Mouse (Mus musculus) embryonic facial prominence, embryonic 12.5 days (tissue): ENCODE measurements around the gene Alkbh1. TPM values are rescaled to one million over a fixed set of nuclear protein-coding genes. Genes with fewer than 3 reads are reported as not detected.

Experiments used
- microRNA-seq: library from miRNA; unstranded; fragments of <30 nt; microRNA quantifications from one replicate; pipeline ENCODE4, GENCODE M21; 2017
- polyA plus RNA-seq: library from polyadenylated mRNA; unstranded; fragments of >200 nt; fragmentation: Nextera tagmentation; extraction: Ambion mirVana; gene quantifications from 2 replicates; pipeline ENCODE4 v1.2.1, GENCODE M21; 2016

The Alkbh1 gene
- polyA plus RNA-seq, 1 experiment from 2014 or later = 73.2 TPM

Small RNA genes within 50 kb of the gene (microRNA-seq; reads per million reads assigned to microRNA genes)
- 25.4 reads per million, percentile 37 among the genes with 10 or more reads in this experiment for gene Mir3068

Other genes with a start within 250 kb of the Alkbh1 start
- 0.52 and 1.8 TPM in 2 replicates for gene Samd15, start 244.3 kb downstream of the Alkbh1 start, polyA plus RNA-seq
- gene Tmed8, start 243.6 kb downstream of the Alkbh1 start, polyA plus RNA-seq = 3.6 and 3.8 TPM in 2 replicates
- 0.77 and 0.89 TPM in 2 replicates for gene Noxred1, start 205.3 kb downstream of the Alkbh1 start, polyA plus RNA-seq
- 55.1 and 57.9 TPM in 2 replicates for gene Vipas39, start 177.8 kb downstream of the Alkbh1 start, polyA plus RNA-seq
- 218 and 222 TPM in 2 replicates for gene Ahsa1, start 177.5 kb downstream of the Alkbh1 start, polyA plus RNA-seq
- 1.0 and 1.4 TPM in 2 replicates for gene Ism2, start 144.3 kb downstream of the Alkbh1 start, polyA plus RNA-seq
- 66.4 and 74.9 TPM in 2 replicates for gene Sptlc2, start 55.7 kb downstream of the Alkbh1 start, polyA plus RNA-seq
- 278 and 300 TPM in 2 replicates for gene Slirp, start 121 bp downstream of the Alkbh1 start, polyA plus RNA-seq
- 142 and 147 TPM in 2 replicates for gene Snw1, start 28.3 kb upstream of the Alkbh1 start, polyA plus RNA-seq
- gene Gm5788, start 50.7 kb upstream of the Alkbh1 start, polyA plus RNA-seq = not detected in 2 replicates
- gene Gm8300, start 70.3 kb upstream of the Alkbh1 start, polyA plus RNA-seq = not detected in 2 replicates
- not detected in 2 replicates for gene Oog1, start 158.7 kb upstream of the Alkbh1 start, polyA plus RNA-seq
- not detected in 2 replicates for gene Gm4027, start 174.9 kb upstream of the Alkbh1 start, polyA plus RNA-seq
- not detected in 2 replicates for gene Gm16381, start 200.6 kb upstream of the Alkbh1 start, polyA plus RNA-seq